Mouse (Mus musculus): ENCODE measurements around the gene Ythdf1. TPM values are rescaled to one million over a fixed set of nuclear protein-coding genes. Genes with fewer than 3 reads are reported as not detected.

Gene Ythdf1
- polyA plus RNA-seq, 1 experiment from 2014 or later, result 48.2 TPM

GRCm38 (mm10) chr2:180904435-180905208, 16.1 kb downstream of the Ythdf1 start:
- H3K27me3 ChIP-seq (replicated peaks), result no peaks in the 10 kb centered on the region
- no peak overlapping the region for H3K4me2 ChIP-seq
- no peak overlapping the region for H3K4me3 ChIP-seq (replicated peaks)
- peaks cover 23% of the 10 kb centered on the region for H3K36me3 ChIP-seq
- ATAC-seq (ENCODE audit: low FRiP score), result no peak
- H3K9ac ChIP-seq (replicated peaks), result no peak overlapping the region
- H3K9me3 ChIP-seq (replicated peaks), result no peaks in the 10 kb centered on the region
- H3K27ac ChIP-seq (replicated peaks), result no peak overlapping the region
- WGBS, result 94% methylated on average over 18 of the region's 18 CpGs
- no peaks in the 10 kb centered on the region for H3K4me1 ChIP-seq

- no peak overlapping the region for H3K9ac ChIP-seq (replicated peaks)
- H3K4me3 ChIP-seq (replicated peaks), result no peak overlapping the region
- WGBS, result 34% methylated on average over 2 of the region's 2 CpGs
- peaks cover 19% of the 10 kb centered on the region for H3K4me1 ChIP-seq
- no peak overlapping the region for H3K27ac ChIP-seq (replicated peaks)
- no peaks in the 10 kb centered on the region for H3K27me3 ChIP-seq (replicated peaks)
- no peak overlapping the region for H3K4me2 ChIP-seq
- ATAC-seq (ENCODE audit: low FRiP score), result no peak
- H3K36me3 ChIP-seq, result peaks cover 14% of the 10 kb centered on the region; the same call in 1 of the 2 replicates
- H3K9me3 ChIP-seq (replicated peaks), result no peaks in the 10 kb centered on the region
Measured at GRCm38 (mm10) chr2:180902086-180902485, 18.7 kb downstream of the Ythdf1 start.

- ATAC-seq (ENCODE audit: low FRiP score), result no peak
- 57% methylated on average over 6 of the region's 6 CpGs for WGBS
- no peaks in the 10 kb centered on the region for H3K9me3 ChIP-seq (replicated peaks)
- peak overlapping the region; percentile 98 for H3K27ac ChIP-seq (replicated peaks)
- H3K9ac ChIP-seq (replicated peaks), result no peak overlapping the region
- 0 out of 2 replicates have a peak, but pooled peaks cover 2% of the 10 kb centered on the region for H3K36me3 ChIP-seq
- no peak overlapping the region for H3K4me3 ChIP-seq (replicated peaks)
- no peaks in the 10 kb centered on the region for H3K27me3 ChIP-seq (replicated peaks)
- H3K4me1 ChIP-seq, result peaks cover 55% of the 10 kb centered on the region
- no peak overlapping the region for H3K4me2 ChIP-seq
Measured at GRCm38 (mm10) chr2:180897857-180898256, 22.9 kb downstream of the Ythdf1 start.

- peaks cover 59% of the 10 kb centered on the region for H3K4me1 ChIP-seq
- peak overlapping the region; percentile 64; the same call in 1 of the 2 replicates for H3K4me2 ChIP-seq
- H3K27ac ChIP-seq (replicated peaks), result peak overlapping the region; percentile 98
- 49% methylated on average over 15 of the region's 15 CpGs for WGBS
- no peak overlapping the region for H3K4me3 ChIP-seq (replicated peaks)
- no peaks in the 10 kb centered on the region for H3K36me3 ChIP-seq
- no peaks in the 10 kb centered on the region for H3K9me3 ChIP-seq (replicated peaks)
- H3K9ac ChIP-seq (replicated peaks), result 0 out of 2 replicates have a peak overlapping the region, but pooled peaks have one; percentile 96
- no peaks in the 10 kb centered on the region for H3K27me3 ChIP-seq (replicated peaks)
- no peak for ATAC-seq (ENCODE audit: low FRiP score)
Measured at GRCm38 (mm10) chr2:180896819-180897625, 23.7 kb downstream of the Ythdf1 start.

- Histone ChIP-seq H3K36me3 (no peaks in the 10 kb centered on the region), H3K9ac (replicated peaks) (peak overlapping the region; percentile 96; the same call in 1 of the 2 replicates), H3K27ac (replicated peaks) (peak overlapping the region; percentile 98), H3K4me3 (replicated peaks) (peak overlapping the region; percentile 77; the same call in 1 of the 2 replicates), H3K9me3 (replicated peaks) (no peaks in the 10 kb centered on the region), H3K27me3 (replicated peaks) (0 out of 2 replicates have a peak, but pooled peaks cover 2% of the 10 kb centered on the region), H3K4me2 (peak overlapping the region; percentile 64), H3K4me1 (peaks cover 69% of the 10 kb centered on the region)
- ATAC-seq (ENCODE audit: low FRiP score), result no peak
- WGBS, result 60% methylated on average over 11 of the region's 11 CpGs
Measured at GRCm38 (mm10) chr2:180895837-180896525, 24.8 kb downstream of the Ythdf1 start.

GRCm38 (mm10) chr2:180895321-180895720, 25.4 kb downstream of the Ythdf1 start:
- peak overlapping the region; percentile 77 for H3K4me3 ChIP-seq (replicated peaks)
- no peak for ATAC-seq (ENCODE audit: low FRiP score)
- peak overlapping the region; percentile 98 for H3K27ac ChIP-seq (replicated peaks)
- 0 out of 2 replicates have a peak, but pooled peaks cover 6% of the 10 kb centered on the region for H3K27me3 ChIP-seq (replicated peaks)
- H3K36me3 ChIP-seq, result no peaks in the 10 kb centered on the region
- WGBS, result 41% methylated on average over 3 of the region's 3 CpGs
- no peaks in the 10 kb centered on the region for H3K9me3 ChIP-seq (replicated peaks)
- H3K9ac ChIP-seq (replicated peaks), result peak overlapping the region; percentile 96
- peak overlapping the region; percentile 64 for H3K4me2 ChIP-seq
- H3K4me1 ChIP-seq, result peaks cover 75% of the 10 kb centered on the region

GRCm38 (mm10) chr2:180894734-180895133, 26.0 kb downstream of the Ythdf1 start:
- ATAC-seq (ENCODE audit: low FRiP score), result peak; percentile 54
- whole genome bisulfite sequencing, result 0% methylated on average over 13 of the region's 13 CpGs
- peak overlapping the region; percentile 98 for H3K27ac ChIP-seq (replicated peaks)
- peak overlapping the region; percentile 77 for H3K4me3 ChIP-seq (replicated peaks)
- H3K36me3 ChIP-seq, result no peaks in the 10 kb centered on the region
- peak overlapping the region; percentile 96 for H3K9ac ChIP-seq (replicated peaks)
- H3K4me1 ChIP-seq, result peaks cover 81% of the 10 kb centered on the region
- no peaks in the 10 kb centered on the region for H3K9me3 ChIP-seq (replicated peaks)
- peak overlapping the region; percentile 64 for H3K4me2 ChIP-seq
- H3K27me3 ChIP-seq (replicated peaks), result 0 out of 2 replicates have a peak, but pooled peaks cover 6% of the 10 kb centered on the region

GRCm38 (mm10) chr2:180894029-180894623, 26.6 kb downstream of the Ythdf1 start:
- H3K27me3 ChIP-seq (replicated peaks), result 0 out of 2 replicates have a peak, but pooled peaks cover 6% of the 10 kb centered on the region
- H3K4me2 ChIP-seq, result peak overlapping the region; percentile 64
- under 1% methylated on average over 55 of the region's 57 CpGs for WGBS
- H3K9ac ChIP-seq (replicated peaks), result peak overlapping the region; percentile 96
- no peaks in the 10 kb centered on the region for H3K9me3 ChIP-seq (replicated peaks)
- peak overlapping the region; percentile 98 for H3K27ac ChIP-seq (replicated peaks)
- ATAC-seq (ENCODE audit: low FRiP score), result peak; percentile 8
- H3K4me3 ChIP-seq (replicated peaks), result peak overlapping the region; percentile 77
- no peaks in the 10 kb centered on the region for H3K36me3 ChIP-seq
- peaks cover 87% of the 10 kb centered on the region for H3K4me1 ChIP-seq

GRCm38 (mm10) chr2:180893537-180894028, 27.2 kb downstream of the Ythdf1 start:
- H3K9me3 ChIP-seq (replicated peaks), result no peaks in the 10 kb centered on the region
- peaks cover 89% of the 10 kb centered on the region for H3K4me1 ChIP-seq
- H3K27ac ChIP-seq (replicated peaks), result peak overlapping the region; percentile 98
- 0 out of 2 replicates have a peak, but pooled peaks cover 6% of the 10 kb centered on the region for H3K27me3 ChIP-seq (replicated peaks)
- H3K9ac ChIP-seq (replicated peaks), result peak overlapping the region; percentile 96
- under 1% methylated on average over 43 of the region's 50 CpGs for WGBS
- H3K4me3 ChIP-seq (replicated peaks), result peak overlapping the region; percentile 77
- no peaks in the 10 kb centered on the region for H3K36me3 ChIP-seq
- H3K4me2 ChIP-seq, result peak overlapping the region; percentile 64
- peak; percentile 3; the same call in 1 of the 2 replicates for ATAC-seq (ENCODE audit: low FRiP score)

GRCm38 (mm10) chr2:180892841-180893521, 27.8 kb downstream of the Ythdf1 start:
- WGBS, result 4% methylated on average over 77 of the region's 97 CpGs
- H3K9ac ChIP-seq (replicated peaks), result peak overlapping the region; percentile 96
- H3K4me2 ChIP-seq, result peak overlapping the region; percentile 64

More at GRCm38 (mm10) chr2:180892841-180893521, 27.8 kb downstream of the Ythdf1 start:
- H3K4me3 ChIP-seq (replicated peaks), result peak overlapping the region; percentile 77
- H3K36me3 ChIP-seq, result no peaks in the 10 kb centered on the region
- H3K9me3 ChIP-seq (replicated peaks), result no peaks in the 10 kb centered on the region
- H3K27ac ChIP-seq (replicated peaks), result peak overlapping the region; percentile 98
- H3K27me3 ChIP-seq (replicated peaks), result 0 out of 2 replicates have a peak, but pooled peaks cover 6% of the 10 kb centered on the region
- peaks cover 89% of the 10 kb centered on the region for H3K4me1 ChIP-seq
- peak; percentile 74 for ATAC-seq (ENCODE audit: low FRiP score)

Data from neural tube, embryonic 15.5 days (tissue).